Mouse (Mus musculus) spleen, adult 2 months (tissue): ENCODE results near the gene Npas3.

ENCODE experiments used
- CTCF ChIP-seq: fragments of 200-500 bp; IDR thresholded peaks from 2 replicates; pipeline ENCODE4 v1.5.1; 2011; ENCODE audit warnings: mild to moderate bottlenecking, inconsistent platforms; ENCODE audit not compliant: insufficient read depth, insufficient read length, insufficient replicate concordance; ENCODE audit errors: extremely low read depth
- POLR2A ChIP-seq: fragments of 200-500 bp; IDR thresholded peaks from 2 replicates; pipeline ENCODE4 v1.6.1; 2011; ENCODE audit warnings: low read depth, low read length, inconsistent platforms

DNA sequence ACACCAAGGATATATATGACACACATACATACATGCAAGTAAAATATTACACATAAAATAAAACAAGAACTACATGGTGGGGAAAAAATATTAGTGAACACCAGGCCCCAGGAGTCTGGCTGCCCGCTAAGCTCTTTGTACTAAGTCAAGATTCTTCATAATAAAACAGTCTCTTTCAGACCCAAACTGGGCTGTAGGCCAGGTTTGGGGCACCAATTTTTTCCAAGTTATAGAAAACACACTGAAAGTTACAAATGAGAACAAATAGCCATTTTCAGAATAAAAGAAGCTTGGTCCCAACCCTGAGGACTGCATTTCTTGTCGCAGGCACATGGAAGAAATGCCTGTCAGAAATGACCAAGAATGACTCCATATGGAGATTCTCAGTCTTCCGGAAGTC, 872.8 kb downstream of the Npas3 start:
- TF ChIP-seq CTCF: no peak
- TF ChIP-seq POLR2A: no peak
